Mouse (Mus musculus): ENCODE data around the gene Adipor2.
A peak's percentile ranks its signal among the peaks of the same experiment; 100 is the strongest.

The Adipor2 gene

DNA sequence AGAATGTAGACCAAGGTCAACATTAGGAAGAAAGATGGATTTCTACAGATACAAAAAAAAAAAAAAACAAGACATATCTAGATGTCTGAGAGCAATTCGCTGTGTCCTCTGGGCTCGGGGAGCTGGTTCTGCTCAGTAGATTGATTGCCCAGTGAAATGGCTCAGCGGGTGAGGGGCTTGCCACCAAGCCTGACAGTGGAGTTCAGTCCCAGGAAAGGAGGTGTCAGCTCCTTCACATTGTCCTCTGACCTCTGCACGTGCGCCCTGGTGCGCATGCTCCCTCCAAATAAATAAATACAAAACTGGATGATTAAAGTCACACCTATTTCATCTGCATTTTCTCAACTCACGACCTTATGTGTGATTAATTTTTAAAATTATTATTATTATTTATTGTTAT, 1.9 kb upstream of the Adipor2 start:
- no peak for DNase-seq

- DNase-seq, result no peak
Measured at GRCm38 (mm10) chr6:119418392-119419251, 1.1 kb upstream of the Adipor2 start.

DNA sequence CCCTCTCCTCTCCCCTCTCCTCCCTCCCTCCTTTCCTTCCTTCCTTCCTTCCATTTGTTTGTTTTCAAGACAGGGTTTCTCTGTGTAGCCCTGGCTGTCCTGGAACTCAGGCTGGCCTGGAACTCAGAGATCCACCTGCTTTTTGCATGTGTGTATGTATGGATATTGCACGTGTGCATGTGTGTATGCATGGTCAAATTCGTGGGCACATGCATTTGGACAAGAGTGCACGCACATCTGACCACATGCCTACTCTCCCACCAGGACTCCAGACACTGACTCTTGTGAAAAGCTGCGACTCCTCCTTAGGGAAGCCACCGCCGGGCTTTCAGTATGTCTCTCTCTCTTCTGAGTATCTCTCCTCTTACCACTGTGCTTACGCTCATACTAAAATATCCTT, 317 bp upstream of the Adipor2 start:
- DNase-seq, result no peak

DNA sequence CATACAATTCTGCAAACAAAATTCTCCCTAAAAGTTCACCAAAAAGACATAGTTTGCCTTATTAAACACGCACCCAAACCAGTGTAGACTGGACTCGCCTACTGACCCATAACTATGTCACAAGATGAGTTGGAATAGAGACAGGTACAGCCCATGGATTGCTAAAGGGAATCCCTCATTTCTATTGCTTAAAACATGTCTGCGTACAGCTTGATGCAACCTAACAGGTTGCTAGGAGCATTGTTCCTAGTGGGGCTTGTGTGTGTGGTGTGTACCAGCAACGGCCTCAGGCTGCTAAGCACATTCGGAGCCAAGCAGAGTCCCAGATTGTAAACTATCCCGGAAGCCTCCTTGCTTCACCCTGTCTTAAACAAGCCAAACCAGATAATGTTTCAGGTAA, 861 bp downstream of the Adipor2 start:
- DNase-seq, result no peak

DNA sequence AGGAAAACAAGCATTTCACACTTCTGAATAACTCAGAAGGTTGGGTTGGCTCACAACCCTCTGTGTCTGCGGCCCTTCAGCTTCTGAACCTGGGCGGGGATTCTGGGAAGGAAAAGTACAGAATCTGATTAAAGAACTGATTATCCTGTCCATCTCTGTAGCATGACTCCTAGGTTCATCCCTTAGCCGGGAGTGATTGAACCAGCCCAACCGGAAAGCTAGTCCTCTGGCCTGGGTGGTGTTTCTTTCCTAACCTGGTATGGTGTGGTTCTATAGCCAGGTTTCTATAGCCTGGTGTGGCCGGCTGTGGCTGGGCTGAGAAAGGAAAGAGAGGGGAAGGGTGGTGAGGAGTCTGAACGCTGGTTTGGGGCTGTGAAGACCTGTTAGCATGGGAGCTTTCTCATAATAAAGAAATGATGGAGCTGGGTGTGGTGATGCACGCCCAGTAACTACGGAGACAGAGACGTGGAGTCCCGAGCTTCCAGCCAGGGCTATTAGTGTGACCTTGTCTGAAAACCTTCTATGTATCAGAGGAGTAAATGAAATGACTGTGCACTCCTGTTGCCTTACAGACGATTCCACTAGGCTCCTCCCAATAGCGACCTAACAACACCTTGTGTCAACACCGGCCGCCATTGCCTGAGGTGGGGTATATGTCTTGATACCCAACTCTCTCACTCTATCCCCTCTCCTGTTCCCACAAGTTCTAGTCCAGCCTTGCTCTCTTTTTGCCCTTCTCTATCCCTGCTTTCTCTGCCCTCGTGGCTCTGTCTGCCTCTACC, 3.1 kb downstream of the Adipor2 start:
- no peak for DNase-seq

GRCm38 (mm10) chr6:119412588-119412987, 4.9 kb downstream of the Adipor2 start:
- DNase-seq, result no peak

GRCm38 (mm10) chr6:119411511-119411910, 6.0 kb downstream of the Adipor2 start:
- DNase-seq, result no peak

DNA sequence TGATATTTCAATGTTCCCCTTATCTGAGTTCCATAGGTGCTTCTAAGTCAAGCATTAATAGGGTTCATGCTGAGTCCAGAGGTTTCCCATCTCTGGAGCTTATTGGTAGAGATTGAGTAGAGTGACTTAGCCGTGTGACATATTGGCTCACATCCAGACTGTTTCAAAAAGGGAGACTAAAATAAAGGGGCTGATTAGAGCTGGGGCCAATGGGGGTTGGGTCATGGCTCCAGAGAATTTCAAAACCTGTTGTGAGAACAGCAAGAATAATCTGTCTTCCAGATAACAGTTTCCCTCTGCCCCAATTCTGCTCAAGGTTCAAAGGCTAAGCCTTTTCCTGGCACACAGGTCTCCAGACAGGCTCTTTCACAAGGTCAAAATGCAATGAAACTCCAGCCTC, 7.7 kb downstream of the Adipor2 start:
- no peak for DNase-seq

DNA sequence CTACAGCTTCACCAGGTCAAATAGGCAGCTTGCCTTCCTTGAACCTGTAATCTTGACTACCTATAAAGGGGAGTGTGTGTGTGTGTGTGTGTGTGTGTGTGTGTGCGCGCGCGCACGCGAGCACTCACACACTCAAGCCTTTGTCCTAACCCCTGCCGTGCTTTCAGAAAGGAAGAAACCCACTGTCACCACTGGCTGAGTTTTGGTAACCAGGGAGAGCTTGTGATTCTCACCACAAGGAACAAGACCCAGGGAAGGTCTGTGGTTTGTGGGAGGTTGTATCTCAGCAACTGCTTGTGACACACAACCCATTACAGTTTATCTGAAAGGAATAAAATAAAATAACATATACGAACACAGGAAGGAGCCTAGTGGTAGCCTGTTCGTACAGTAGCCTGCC, 8.9 kb downstream of the Adipor2 start:
- no peak for DNase-seq

GRCm38 (mm10) chr6:119407818-119408217, 9.7 kb downstream of the Adipor2 start:
- no peak for DNase-seq

DNA sequence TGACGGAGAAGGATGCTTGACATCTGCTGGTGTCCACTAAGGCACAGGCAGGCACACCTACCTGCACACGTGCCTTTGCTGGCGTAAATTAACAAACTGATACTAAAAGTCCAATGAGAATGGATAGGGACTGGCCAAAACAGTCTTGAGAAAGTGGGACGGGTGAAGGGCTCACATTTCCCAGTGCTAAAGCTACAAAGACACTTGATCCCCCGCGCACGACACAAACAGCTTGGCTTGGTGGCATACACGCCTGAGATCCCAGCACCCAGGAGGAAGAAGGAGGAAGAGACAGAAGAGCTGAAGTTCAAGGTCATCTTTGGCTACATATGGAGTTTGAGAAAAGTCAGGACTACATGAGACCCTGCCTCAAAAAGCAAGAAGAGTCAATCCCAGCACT, 11.0 kb downstream of the Adipor2 start:
- no peak for DNase-seq

DNA sequence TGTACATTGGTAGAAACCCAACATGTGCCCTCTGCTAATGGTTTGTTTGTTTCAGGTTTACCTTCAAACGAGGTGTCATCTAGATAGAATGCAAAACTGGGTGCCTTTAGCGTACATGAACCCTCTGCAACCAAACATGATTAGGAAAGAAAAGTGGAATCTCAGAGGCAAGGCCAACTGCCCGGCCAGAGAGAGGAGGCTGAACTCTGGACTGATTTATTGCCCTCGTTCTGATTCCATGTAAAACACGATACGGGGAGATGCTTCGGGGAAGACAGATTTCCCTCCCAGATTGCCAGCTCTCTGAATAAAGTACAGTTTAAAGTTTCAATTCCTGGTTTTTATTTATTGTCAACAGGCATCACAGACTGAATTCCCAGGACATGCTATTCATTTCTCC, 12.2 kb downstream of the Adipor2 start:
- no peak for DNase-seq

GRCm38 (mm10) chr6:119404854-119405253, 12.7 kb downstream of the Adipor2 start:
- no peak for DNase-seq

DNA sequence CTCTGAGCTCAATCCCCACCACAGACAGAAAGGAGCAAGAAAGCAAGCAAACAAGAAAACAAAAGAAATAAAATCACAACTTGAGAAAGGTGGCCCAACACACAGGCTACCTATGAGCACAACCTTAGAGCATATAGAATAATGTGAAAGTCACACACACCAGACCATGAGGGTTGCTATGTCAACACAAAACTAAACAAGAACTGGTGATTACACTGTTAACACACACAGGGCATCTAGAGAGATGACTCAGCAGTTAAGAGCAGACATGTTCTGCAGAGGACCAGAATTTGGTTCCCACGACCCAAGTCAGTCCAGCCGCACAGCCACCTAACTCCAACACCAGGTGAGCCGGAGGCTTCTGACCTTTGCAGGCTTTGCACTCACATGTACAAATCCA, 14.5 kb downstream of the Adipor2 start:
- DNase-seq, result no peak

- DNase-seq, result no peak
Measured at GRCm38 (mm10) chr6:119401545-119402304, 15.8 kb downstream of the Adipor2 start.

DNA sequence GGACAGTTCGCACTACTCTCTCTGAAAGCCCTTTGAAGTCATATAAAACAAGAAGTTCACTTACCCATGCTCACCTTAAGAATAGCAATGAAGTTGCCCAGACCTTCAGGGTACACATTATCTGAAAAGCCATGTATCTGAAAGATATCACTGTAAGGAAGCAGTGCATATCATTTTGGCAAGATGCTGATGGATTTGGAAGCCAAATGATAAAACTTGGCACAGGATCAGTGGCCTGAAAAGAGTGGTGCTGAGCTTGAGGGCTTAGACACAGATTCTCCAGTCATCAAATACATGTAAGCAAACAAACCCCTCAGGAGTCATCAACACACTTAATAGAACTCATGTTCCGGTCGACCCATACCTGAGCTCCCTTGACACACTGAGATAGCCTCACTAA, 16.9 kb downstream of the Adipor2 start:
- no peak for DNase-seq

GRCm38 (mm10) chr6:119399371-119399770, 18.1 kb downstream of the Adipor2 start:
- DNase-seq, result no peak

GRCm38 (mm10) chr6:119396309-119396634, 21.2 kb downstream of the Adipor2 start:
- peak; percentile 65 for DNase-seq

DNA sequence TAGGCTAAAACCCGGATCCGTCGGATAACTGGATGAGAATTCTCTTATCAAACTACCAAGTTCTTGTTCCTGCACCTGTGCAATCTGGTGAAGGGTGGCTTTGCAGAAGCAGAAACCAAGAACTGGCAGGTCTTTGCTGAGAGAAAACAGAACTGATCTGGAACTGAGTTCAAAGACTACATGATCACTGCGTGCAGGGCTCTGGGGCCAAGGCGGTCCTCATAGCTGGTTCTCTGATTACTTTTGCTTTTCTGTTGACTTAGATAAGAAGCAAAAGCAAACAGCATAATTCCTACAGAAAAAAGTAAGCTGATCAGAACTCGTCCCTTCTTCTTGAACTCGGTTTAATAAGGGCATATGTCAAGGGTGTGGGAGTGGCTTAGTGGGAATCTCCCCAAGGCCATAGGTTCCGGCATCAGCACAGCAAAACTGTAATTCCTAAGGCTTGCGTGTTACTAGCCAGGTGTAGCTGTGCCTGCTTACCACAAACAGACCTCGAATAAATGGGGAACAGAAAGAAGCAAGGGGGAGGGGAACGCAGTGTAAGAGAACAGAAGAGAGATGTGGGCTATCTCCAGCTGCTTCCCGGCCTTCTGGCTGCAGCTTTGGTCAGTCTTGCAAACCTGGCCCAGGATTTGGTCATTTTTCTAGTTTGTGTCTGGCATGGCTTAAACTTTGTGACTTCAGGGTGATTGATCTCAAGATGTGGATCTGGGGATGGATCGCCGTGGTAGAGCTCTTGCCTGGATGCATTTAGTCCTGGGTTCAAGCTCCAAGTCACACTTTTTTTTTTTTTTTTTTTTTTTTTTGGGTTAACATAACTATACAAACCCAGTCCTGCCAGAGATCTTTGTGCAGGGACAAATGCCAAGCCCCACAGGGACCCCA, 21.8 kb downstream of the Adipor2 start:
- DNase-seq, result no peak

GRCm38 (mm10) chr6:119392836-119393235, 24.7 kb downstream of the Adipor2 start:
- DNase-seq, result no peak

DNA sequence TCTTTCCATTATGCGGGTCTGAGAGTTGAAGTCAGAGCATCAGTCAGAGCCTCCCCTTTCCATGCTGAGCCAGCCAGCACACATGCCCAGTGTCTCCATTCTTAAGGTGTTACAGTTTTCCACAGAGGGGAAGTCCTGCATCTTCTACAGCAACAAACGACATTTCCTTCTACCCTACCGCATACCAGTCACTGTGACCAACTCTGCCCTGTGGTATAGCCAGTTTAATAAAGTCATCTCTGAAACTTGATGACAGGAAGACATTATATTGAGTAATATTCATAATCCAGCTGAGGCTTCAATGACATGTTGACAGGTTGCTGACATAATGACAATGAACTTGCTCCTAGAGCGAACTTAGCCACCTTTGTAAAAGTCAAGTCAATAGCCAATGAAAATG, 26.8 kb downstream of the Adipor2 start:
- DNase-seq, result no peak

- DNase-seq, result no peak
Measured at GRCm38 (mm10) chr6:119389089-119389488, 28.4 kb downstream of the Adipor2 start.

GRCm38 (mm10) chr6:119388650-119389012, 28.9 kb downstream of the Adipor2 start:
- peak; percentile 97 for DNase-seq
